Mouse (Mus musculus): ENCODE data around the gene Irf1.

Irf1 gene

GRCm38 (mm10) chr11:53761284-53761683, 8.5 kb upstream of the Irf1 start:
- no peak for DNase-seq (ENCODE audit: low spot score)

DNA sequence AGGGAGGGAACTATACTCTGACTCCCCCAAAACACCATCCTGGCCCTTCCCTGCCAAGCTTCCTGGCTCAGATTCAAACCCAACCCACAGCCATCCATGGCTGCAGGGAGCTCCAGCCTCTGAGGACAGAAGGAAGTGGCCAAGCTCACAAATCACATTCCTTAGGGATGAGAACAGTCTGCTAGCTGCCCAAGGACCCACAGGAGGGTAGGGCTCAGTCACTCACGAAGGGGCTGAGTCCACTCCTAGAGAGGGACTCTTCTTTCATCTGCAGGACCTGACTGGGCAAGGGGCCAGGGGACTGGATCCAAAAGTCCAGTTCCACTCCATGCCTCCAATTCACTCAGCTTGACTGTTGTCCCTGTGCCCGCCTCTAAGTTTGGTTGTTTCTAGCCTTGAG, 8.0 kb upstream of the Irf1 start:
- DNase-seq (ENCODE audit: low spot score): no peak

DNA sequence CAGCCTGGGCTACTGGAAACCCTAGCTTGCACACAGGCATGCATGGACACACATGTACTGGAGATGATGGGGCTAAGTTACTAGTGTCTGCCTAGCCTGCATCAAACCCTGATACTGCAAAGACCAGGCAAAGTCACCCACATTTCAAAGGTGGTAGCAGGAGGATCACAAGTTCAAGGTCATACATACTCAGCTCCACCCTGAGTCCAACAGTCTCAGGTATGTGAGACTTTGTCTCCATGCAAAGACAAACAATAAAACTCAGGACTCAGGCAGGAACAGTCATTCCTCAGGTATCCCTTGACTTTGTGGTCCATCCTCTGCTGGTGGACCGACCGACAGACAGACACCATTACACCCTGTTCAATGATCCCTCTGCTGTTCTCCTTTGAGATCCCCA, 7.4 kb upstream of the Irf1 start:
- DNase-seq (ENCODE audit: low spot score): no peak

- DNase-seq (ENCODE audit: low spot score): no peak
These were observed 6.9 kb upstream of the Irf1 start for GRCm38 (mm10) chr11:53762827-53763495.

GRCm38 (mm10) chr11:53763496-53764140, 6.2 kb upstream of the Irf1 start:
- DNase-seq (ENCODE audit: low spot score): peak; percentile 75

- DNase-seq (ENCODE audit: low spot score): no peak
These were observed 5.2 kb upstream of the Irf1 start for GRCm38 (mm10) chr11:53764581-53764980.

GRCm38 (mm10) chr11:53768422-53769184, 1.2 kb upstream of the Irf1 start:
- DNase-seq (ENCODE audit: low spot score): no peak

DNA sequence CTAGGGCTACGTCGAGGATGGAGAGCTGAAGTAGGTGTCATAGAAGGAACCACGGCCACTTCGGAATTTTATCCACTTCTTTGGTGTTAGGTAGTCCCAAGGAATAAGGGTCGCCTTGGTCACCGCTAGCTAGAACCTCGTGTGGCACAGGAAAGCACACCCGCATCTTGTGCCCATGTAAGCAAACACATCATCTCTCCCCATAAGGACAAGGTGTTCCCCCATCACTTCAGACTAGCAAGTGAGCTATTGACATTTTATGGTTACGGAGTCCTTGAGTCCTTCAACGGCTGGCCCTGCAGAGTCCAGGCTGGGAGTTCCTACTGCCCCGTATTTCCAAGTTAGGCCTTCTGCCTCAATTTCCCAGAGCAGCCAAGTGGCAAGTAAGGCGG, 633 bp upstream of the Irf1 start:
- no peak for DNase-seq (ENCODE audit: low spot score)

DNA sequence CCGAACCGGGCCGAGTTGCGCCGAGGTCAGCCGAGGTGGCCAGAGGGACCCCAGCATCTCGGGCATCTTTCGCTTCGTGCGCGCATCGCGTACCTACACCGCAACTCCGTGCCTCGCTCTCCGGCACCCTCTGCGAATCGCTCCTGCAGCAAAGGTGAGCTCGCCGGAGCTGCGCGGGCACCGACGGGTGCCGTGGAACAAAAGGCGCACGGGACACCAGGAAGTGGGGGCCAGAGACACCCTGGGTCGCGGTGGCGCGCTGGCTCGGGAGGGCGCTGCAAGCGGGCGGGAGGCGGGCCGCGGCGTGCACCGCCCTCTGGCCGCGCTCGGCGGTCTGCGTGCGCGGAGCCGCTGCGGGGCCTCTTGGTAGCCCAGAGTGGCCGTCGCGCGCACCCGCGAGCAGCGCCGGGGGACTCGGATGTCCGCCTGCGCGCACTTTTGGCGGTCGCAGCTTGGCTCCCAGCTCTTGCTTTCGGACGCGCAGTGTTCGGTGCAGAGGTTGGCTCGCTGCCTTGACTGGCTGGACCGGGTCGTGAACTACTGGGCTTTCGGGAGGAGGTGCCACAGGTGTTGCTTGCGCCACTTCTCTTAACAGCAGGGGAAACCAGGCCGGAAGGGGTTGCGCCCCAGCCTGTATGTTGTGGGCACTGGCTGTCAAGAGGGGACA, 444 bp downstream of the Irf1 start:
- DNase-seq (ENCODE audit: low spot score): no peak

DNA sequence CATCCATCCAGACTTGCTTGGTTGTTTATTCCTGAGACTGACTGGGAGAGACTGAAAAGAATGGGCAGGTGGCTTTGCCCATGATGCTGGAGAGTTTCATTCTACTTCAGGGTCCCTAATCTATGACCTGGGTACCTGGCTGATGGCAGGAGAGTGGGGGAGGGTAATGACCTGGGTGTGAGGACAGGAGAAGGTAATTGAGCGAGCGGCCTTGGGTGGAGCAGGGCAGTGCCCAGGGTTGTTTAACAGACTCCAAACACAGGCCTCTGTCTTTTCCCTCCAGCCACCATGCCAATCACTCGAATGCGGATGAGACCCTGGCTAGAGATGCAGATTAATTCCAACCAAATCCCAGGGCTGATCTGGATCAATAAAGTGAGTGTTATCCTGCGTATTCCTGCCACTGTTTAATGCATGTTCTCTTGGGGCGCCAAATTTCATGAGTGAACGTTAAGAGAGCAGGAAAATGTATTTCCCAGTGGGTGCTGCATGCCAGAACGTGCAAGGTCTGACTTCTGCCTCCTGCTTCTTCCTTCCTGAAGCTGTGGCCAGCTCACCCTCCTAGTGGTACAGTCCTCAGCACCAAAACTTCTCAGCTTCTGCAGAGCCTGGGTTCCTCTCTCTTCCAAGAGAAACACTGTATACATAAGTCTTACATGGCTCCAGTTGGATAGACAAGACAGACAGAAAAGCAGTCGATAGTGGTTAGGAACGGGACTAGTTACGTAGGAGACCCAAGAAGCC, 1.4 kb downstream of the Irf1 start:
- DNase-seq (ENCODE audit: low spot score): no peak

DNA sequence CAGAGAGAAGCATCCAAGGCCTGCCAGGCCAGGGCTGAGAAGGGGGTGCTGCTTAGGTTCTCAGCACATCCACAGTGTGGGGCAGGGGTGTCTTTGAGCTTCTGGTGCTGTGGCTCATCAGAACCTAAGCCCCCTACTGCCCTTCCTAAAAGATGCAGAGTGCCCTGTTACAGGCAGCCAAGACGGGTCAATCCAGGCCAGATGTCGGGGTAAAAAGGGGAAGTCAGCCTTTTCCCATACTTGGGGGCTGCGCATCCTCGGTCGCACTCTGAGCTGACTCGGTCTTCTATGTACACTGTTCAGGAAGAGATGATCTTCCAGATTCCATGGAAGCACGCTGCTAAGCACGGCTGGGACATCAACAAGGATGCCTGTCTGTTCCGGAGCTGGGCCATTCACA, 2.7 kb downstream of the Irf1 start:
- no peak for DNase-seq (ENCODE audit: low spot score)

- DNase-seq (ENCODE audit: low spot score): no peak
These were observed 3.3 kb downstream of the Irf1 start, which contains the start of gene Gm17334 for GRCm38 (mm10) chr11:53773087-53773486. Gm17334 (minus strand) TSS chr11:53773187.

DNA sequence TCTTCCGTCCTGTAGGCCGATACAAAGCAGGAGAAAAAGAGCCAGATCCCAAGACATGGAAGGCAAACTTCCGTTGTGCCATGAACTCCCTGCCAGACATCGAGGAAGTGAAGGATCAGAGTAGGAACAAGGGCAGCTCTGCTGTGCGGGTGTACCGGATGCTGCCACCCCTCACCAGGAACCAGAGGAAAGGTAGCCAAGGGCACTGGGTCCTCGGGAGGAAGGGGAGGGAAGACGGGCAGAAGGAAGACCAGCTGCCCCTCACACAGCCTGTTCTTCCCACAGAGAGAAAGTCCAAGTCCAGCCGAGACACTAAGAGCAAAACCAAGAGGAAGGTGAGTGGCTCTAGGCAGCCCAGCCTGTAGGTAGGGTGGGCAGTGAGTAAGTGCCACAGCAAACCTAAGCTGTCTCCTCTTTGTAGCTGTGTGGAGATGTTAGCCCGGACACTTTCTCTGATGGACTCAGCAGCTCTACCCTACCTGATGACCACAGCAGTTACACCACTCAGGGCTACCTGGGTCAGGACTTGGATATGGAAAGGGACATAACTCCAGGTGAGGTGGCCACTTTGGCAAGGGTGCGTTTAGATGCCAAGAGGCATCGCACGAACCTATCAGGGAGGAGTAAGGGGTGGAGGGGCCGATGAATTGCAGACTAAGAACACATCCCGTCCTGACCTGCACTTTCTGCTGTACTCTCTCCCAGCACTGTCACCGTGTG, 4.0 kb downstream of the Irf1 start:
- no peak for DNase-seq (ENCODE audit: low spot score)

- no peak for DNase-seq (ENCODE audit: low spot score)
These were observed 4.9 kb downstream of the Irf1 start for GRCm38 (mm10) chr11:53774659-53775255.

DNA sequence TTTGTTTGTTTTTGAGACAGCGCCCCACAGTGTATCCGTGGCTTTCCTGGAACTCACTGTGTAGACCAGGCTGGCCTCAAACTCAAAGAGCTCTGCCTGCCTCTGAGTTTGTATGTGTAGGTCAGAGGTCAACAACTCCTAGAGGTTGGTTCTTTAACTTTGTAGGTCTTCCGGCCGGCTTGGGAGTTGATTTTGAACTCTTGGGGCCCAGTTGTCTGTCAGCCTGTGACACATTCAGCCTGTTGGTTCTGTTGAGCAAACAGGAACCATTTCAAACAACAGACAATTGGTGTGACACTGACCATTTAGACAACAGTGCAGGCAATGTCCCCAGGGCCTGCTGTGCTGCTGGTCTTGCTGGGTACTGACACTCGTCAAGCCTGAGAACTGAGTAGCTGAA, 7.9 kb downstream of the Irf1 start:
- no peak for DNase-seq (ENCODE audit: low spot score)

GRCm38 (mm10) chr11:53778455-53778854, 8.6 kb downstream of the Irf1 start:
- no peak for DNase-seq (ENCODE audit: low spot score)

- DNase-seq (ENCODE audit: low spot score): no peak
These were observed 10.0 kb downstream of the Irf1 start for GRCm38 (mm10) chr11:53779808-53780207.

DNA sequence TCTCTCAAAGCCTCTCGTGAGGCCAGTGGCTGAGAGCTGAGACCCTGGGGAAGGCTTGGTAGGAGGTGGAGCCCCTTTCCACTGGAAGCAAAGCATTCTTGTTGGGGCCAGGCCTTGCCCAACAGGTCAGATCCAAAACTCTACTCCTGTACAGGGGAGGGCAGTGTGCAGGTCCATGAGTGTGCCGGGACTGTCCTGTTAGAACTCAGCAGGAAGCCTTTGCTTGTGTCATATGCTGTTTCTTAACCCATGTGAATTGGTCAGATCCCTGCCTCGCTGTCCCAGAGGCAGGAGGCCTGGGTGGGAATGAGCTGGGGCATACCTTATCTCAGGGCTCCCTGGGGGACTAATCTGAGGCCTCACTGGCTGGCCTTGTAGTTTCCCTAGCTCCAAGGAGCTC, 10.4 kb downstream of the Irf1 start:
- DNase-seq (ENCODE audit: low spot score): no peak

GRCm38 (mm10) chr11:53781201-53781775, 11.5 kb downstream of the Irf1 start:
- DNase-seq (ENCODE audit: low spot score): no peak

- DNase-seq (ENCODE audit: low spot score): no peak
These were observed 12.2 kb downstream of the Irf1 start for GRCm38 (mm10) chr11:53781964-53782363.

DNA sequence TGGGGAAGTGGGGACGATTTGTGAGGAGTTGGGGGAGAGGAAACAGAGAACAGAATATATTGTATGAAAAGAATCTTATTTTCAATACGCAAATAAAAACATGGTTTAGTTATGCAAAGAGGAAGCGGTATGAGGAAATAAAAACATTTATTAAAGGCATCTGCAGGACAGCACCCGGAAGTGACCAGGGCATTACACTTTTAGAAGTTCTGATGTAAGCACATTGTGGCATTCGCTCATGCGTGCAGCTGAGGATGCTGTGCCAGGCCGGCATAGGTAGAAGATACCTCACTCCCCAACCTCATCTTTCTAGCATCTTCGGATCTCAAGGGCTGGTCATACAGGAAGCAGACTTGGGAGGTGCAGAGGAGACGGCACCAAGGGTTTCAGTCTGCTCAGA, 13.5 kb downstream of the Irf1 start:
- DNase-seq (ENCODE audit: low spot score): no peak

All from left cerebral cortex, adult 11 months (tissue).